Mouse (Mus musculus) heart, embryonic 16.5 days (tissue): ENCODE measurements at regions not wholly inside any gene's neighbourhood (a gene's known extent, or its start where the extent isn't known, plus 50 kb on each side); places are given as distances from the start of the nearest gene placed in this dataset.

Source experiments
- ATAC-seq: fragments of 200-750 bp; cut with Nextera tagmentation; replicated peaks from 2 replicates; pipeline ENCODE4 v1.8.0; 2017; ENCODE audit warnings: moderate number of reproducible peaks; ENCODE audit not compliant: insufficient read depth, low FRiP score; ENCODE audit errors: extremely low read depth
- H3K27ac ChIP-seq: fragments of 300-500 bp; sonication (generic); 2 replicates; pipeline ENCODE4 v1.5.1; 2014; ENCODE audit warnings: mild to moderate bottlenecking, low read length, control low read depth, moderate library complexity
- H3K27me3 ChIP-seq: fragments of 300-500 bp; sonication (generic); 2 replicates; pipeline ENCODE4 v1.6.1; 2014; ENCODE audit warnings: low read length, mixed read lengths; ENCODE audit not compliant: control insufficient read depth, insufficient read depth
- H3K36me3 ChIP-seq: fragments of 300-500 bp; sonication (generic); 2 replicates; pipeline ENCODE4 v1.6.1; 2014; ENCODE audit not compliant: control insufficient read depth, insufficient read depth
- H3K4me1 ChIP-seq: fragments of 300-500 bp; sonication (generic); 2 replicates; pipeline ENCODE4 v1.6.1; 2014; ENCODE audit warnings: low read length, mixed read lengths; ENCODE audit not compliant: control insufficient read depth, insufficient read depth
- H3K4me2 ChIP-seq: fragments of 300-500 bp; sonication (generic); 2 replicates; pipeline ENCODE4 v1.6.1; 2014; ENCODE audit warnings: low read depth, mild to moderate bottlenecking, control low read depth, low read length
- H3K4me3 ChIP-seq: fragments of 300-500 bp; sonication (generic); 2 replicates; pipeline ENCODE4 v1.5.1; 2014; ENCODE audit warnings: mild to moderate bottlenecking, control low read depth, low read length
- H3K9ac ChIP-seq: fragments of 300-500 bp; sonication (generic); 2 replicates; pipeline ENCODE4 v1.6.1; 2014; ENCODE audit warnings: low read length, control low read depth
- H3K9me3 ChIP-seq: fragments of 300-500 bp; sonication (generic); replicated peaks from 2 replicates; pipeline ENCODE4 v1.6.1; 2016; ENCODE audit warnings: low read length; ENCODE audit not compliant: control insufficient read depth
- WGBS: fragments of 180-500 bp; shearing (Covaris S2); extraction: QIAGEN DNeasy Blood & Tissue Kit; methylation state at CpG from one replicate; pipeline ENCODE4 v1.1.7; 2014; 5-methylcytosine and 5-hydroxymethylcytosine counted together

- Histone ChIP-seq H3K4me2 (no peak overlapping the region), H3K9me3 (no peaks in the 10 kb centered on the region), H3K27me3 (no peaks in the 10 kb centered on the region), H3K4me3 (no peak overlapping the region), H3K9ac (no peak overlapping the region), H3K27ac (no peak overlapping the region), H3K36me3 (no peaks in the 10 kb centered on the region), H3K4me1 (peaks cover 8% of the 10 kb centered on the region)
- WGBS = 85% methylated on average over 6 of the region's 6 CpGs
- ATAC-seq = no peak
Measured at GRCm38 (mm10) chr11:44128481-44128880, 227.5 kb upstream of the Adra1b start.

- no peak overlapping the region for H3K4me2 ChIP-seq
- no peaks in the 10 kb centered on the region for H3K27me3 ChIP-seq
- H3K9ac ChIP-seq = no peak overlapping the region
- H3K4me3 ChIP-seq = no peak overlapping the region
- no peak for ATAC-seq
- H3K36me3 ChIP-seq = no peaks in the 10 kb centered on the region
- no peaks in the 10 kb centered on the region for H3K9me3 ChIP-seq
- no peak overlapping the region for H3K27ac ChIP-seq
- no peaks in the 10 kb centered on the region for H3K4me1 ChIP-seq
- WGBS = 60% methylated on average over 7 of the region's 7 CpGs
Measured at GRCm38 (mm10) chr11:44133244-44133643, 232.2 kb upstream of the Adra1b start.

DNA sequence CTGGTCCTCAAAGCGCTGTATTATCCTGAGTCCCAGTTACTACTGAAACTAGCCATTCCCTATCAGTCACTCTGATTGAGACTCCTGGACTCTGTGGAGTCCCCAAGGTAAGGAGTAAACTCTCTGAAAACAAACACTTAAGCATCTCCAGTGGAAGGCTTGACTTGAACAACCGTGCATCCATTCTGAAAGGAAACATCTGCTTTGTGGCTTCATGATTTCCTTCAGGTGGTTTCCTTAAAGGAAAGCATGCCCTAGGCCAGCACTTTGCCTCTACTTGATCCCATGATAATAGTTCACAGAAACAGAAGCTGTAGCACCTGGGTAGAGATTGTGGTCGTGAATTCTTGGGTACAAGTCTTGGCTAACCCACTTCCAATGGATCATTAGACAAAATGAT, 235.0 kb upstream of the Adra1b start:
- Histone ChIP-seq H3K4me2 (no peak overlapping the region), H3K9me3 (no peaks in the 10 kb centered on the region), H3K27ac (no peak overlapping the region), H3K4me3 (no peak overlapping the region), H3K36me3 (no peaks in the 10 kb centered on the region), H3K27me3 (no peaks in the 10 kb centered on the region), H3K4me1 (no peaks in the 10 kb centered on the region), H3K9ac (no peak overlapping the region)
- ATAC-seq = no peak
- WGBS = 77% methylated on average over 3 of the region's 3 CpGs

DNA sequence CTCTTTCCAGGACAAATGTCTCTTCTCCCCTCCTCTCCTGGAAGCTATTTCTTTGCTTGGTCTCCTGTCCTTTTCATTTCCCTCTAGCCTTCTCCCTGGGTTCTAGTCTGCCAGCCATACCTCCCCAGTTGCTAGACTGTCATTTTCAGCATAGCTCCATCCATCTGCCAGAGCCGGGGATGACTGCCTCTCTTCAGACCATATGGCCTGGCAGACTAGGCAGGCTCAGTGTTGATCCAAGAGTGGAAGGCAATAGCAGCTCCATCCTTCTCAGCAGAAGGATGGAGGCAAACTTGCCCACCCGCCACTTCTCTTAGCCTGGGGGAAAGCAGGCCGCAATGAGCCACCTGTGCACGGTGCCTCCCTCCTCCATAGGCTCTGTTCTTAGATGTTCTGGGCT, 242.0 kb upstream of the Adra1b start:
- no peak for ATAC-seq
- Histone ChIP-seq H3K27me3 (no peaks in the 10 kb centered on the region; the same call in 1 of the 2 replicates), H3K9ac (no peak overlapping the region), H3K4me1 (no peaks in the 10 kb centered on the region), H3K4me2 (no peak overlapping the region), H3K36me3 (no peaks in the 10 kb centered on the region), H3K9me3 (no peaks in the 10 kb centered on the region), H3K27ac (no peak overlapping the region), H3K4me3 (no peak overlapping the region)
- WGBS = 79% methylated on average over 4 of the region's 4 CpGs

DNA sequence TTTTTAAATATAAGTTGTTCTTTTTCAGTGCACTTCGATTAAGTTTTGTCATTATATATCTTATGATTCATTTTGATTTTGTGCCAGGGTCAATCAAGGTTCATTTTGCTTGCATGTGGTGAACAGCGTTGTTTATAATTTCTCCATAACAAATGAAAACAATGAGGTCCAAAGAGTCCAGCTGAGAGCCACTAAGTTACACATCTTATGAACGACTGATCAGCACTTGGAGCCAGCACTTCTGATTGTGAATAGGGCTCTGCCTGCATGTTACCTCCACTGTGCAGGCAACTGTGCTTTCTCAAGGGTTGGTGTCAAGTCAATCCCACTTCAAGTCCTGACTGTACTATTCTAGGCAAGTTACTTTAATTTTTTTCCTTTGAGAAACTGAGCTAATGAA, 243.5 kb upstream of the Adra1b start:
- Histone ChIP-seq H3K27me3 (no peaks in the 10 kb centered on the region; the same call in 1 of the 2 replicates), H3K9ac (no peak overlapping the region), H3K9me3 (no peaks in the 10 kb centered on the region), H3K4me2 (no peak overlapping the region), H3K36me3 (no peaks in the 10 kb centered on the region), H3K27ac (no peak overlapping the region), H3K4me1 (no peaks in the 10 kb centered on the region), H3K4me3 (no peak overlapping the region)
- 76% methylated on average over 3 of the region's 3 CpGs for WGBS
- no peak for ATAC-seq

DNA sequence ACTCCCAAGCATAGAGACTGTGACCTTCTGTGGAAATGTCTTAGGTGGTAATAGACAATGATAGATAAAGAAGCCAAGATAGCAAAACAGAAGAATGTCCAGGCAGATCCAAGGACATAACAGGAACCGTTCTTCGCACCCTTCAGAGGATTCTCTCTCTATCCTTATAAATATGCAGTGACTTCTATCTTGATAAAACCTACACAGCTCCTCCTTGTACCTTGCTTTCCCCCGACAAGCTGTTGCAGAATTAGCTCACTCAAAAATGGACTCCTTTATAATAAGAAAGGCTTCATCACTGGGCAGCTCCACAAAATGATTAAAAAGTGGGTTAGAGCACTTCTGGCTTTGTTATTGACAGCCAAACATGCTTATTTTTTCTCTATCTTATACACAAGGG, 245.4 kb upstream of the Adra1b start:
- H3K36me3 ChIP-seq = no peaks in the 10 kb centered on the region
- WGBS = 80% methylated on average over 3 of the region's 3 CpGs
- no peak overlapping the region for H3K4me2 ChIP-seq
- H3K9ac ChIP-seq = no peak overlapping the region
- no peaks in the 10 kb centered on the region for H3K9me3 ChIP-seq
- H3K4me3 ChIP-seq = no peak overlapping the region
- H3K4me1 ChIP-seq = no peaks in the 10 kb centered on the region
- no peak for ATAC-seq
- H3K27me3 ChIP-seq = no peaks in the 10 kb centered on the region; the same call in 1 of the 2 replicates
- no peak overlapping the region for H3K27ac ChIP-seq

GRCm38 (mm10) chr11:44153576-44153975, 246.3 kb upstream of the Il12b start:
- WGBS = 88% methylated on average over 3 of the region's 3 CpGs
- Histone ChIP-seq H3K27ac (no peak overlapping the region), H3K4me2 (no peak overlapping the region), H3K9ac (no peak overlapping the region), H3K4me3 (no peak overlapping the region), H3K27me3 (no peaks in the 10 kb centered on the region), H3K9me3 (no peaks in the 10 kb centered on the region), H3K4me1 (peaks cover 20% of the 10 kb centered on the region), H3K36me3 (no peaks in the 10 kb centered on the region)
- no peak for ATAC-seq

GRCm38 (mm10) chr11:44155591-44155990, 244.3 kb upstream of the Il12b start:
- Histone ChIP-seq H3K4me2 (no peak overlapping the region), H3K27me3 (no peaks in the 10 kb centered on the region), H3K36me3 (no peaks in the 10 kb centered on the region), H3K4me1 (peaks cover 20% of the 10 kb centered on the region), H3K27ac (peak overlapping the region; percentile 71), H3K9me3 (no peaks in the 10 kb centered on the region), H3K9ac (no peak overlapping the region), H3K4me3 (no peak overlapping the region)
- ATAC-seq = no peak
- WGBS = 35% methylated on average over 2 of the region's 2 CpGs

GRCm38 (mm10) chr11:44156081-44156480, 243.8 kb upstream of the Il12b start:
- peak; percentile 97 for ATAC-seq
- Histone ChIP-seq H3K9ac (no peak overlapping the region), H3K4me2 (no peak overlapping the region), H3K27me3 (no peaks in the 10 kb centered on the region), H3K4me3 (no peak overlapping the region), H3K36me3 (no peaks in the 10 kb centered on the region), H3K4me1 (peaks cover 20% of the 10 kb centered on the region), H3K9me3 (no peaks in the 10 kb centered on the region), H3K27ac (peak overlapping the region; percentile 78)
- 15% methylated on average over 5 of the region's 5 CpGs for WGBS
